Mouse (Mus musculus) NIH3T3 (cell line): Measurements from ENCODE around the gene Prm2.

Experiments
- DNase-seq: peaks from one replicate; pipeline ENCODE4 v3.0.0-alpha.2; 2012; ENCODE audit warnings: low read depth

Prm2 gene

GRCm38 (mm10) chr16:10796034-10796433, at the start of gene Prm2:
Prm2 (minus strand) TSS chr16:10796134.
- DNase-seq, result no peak

GRCm38 (mm10) chr16:10844319-10844670, 48.4 kb upstream of the Prm2 start:
- DNase-seq, result peak; percentile 40

GRCm38 (mm10) chr16:10843486-10844318, 47.8 kb upstream of the Prm2 start:
- DNase-seq, result peak; percentile 62

DNA sequence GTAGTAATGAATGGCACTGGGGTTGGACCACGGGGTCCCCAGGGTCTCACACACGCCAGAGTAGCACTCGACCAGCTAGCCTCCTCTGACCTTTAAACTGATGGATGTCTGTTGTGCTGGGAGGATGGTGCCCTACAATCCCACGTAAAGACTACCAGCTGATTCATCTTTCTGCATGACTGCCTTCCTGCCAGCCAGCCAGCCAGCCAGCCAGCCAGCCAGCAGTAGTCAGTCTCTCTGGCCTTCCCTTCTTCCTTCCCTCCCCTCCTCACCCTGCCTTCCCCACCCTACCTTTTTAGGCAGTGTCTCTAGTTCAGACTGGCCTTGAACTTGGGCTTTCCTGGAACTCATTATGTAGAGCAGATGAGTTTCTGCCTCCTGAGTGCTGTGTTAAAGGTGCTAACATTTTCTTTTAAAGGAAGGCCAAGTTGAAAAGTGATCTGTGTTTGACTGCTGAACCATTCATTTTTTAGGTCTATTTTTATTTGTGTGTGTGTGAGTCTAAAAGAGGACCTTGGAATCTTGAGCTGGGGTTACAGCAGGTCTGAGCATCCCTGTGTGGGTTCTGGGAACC, 46.4 kb upstream of the Prm2 start:
- peak; percentile 49 for DNase-seq

DNA sequence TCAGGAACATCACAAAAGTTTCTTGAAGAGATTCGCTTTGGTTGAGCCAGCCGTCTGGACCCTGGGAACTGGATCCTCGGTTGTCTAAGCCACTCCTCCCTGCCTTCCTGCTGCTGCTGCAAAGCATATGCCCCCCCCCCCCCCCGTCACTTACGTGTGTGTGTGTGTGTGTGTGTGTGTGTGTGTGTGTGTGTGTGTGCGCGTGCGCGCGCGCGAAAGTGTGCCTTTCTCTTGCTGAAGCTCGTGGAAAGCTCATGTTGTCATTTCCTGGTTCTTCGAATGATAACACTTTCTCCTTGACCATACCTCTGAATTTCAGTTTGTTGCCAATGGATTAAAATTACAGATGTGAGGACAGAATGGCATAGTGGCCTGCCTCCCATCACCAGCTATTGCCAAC, 44.1 kb upstream of the Prm2 start:
- DNase-seq, result no peak

DNA sequence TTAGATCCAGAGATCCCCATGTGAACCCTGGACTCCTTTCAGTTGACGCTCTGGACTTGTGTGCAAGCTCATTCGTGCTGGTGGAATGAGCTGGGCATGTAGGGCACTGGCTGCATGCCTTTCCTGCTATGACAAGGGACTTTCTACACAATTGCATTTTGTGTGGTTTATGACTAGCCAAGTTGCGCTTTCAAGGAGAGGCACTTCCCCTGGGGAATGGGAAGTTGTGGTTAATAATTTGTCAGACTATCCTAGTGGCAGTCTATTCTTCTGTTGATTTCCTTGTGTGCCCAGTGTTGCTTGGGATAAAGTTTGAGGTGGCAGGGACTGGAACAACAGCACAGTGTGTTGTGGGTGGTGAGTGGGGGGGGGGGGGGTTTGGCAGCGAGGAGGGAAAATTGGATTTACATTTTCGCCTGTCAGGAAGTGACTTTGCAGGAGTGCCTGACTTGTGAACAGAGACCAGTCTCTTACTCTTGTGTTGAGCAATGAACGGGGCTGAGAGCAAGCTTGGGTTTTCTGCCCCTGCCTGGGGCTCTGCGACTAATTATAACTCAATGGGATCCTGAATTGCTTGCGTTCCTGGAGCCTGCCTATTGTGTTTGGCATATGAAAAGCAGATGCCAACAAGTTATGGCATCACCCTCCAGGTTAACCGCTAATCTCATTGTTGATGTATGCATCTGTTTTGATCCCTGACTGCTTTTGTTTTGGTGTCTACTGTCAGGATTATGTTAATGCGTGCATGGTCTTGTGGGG, 42.7 kb upstream of the Prm2 start:
- DNase-seq, result peak; percentile 49

DNA sequence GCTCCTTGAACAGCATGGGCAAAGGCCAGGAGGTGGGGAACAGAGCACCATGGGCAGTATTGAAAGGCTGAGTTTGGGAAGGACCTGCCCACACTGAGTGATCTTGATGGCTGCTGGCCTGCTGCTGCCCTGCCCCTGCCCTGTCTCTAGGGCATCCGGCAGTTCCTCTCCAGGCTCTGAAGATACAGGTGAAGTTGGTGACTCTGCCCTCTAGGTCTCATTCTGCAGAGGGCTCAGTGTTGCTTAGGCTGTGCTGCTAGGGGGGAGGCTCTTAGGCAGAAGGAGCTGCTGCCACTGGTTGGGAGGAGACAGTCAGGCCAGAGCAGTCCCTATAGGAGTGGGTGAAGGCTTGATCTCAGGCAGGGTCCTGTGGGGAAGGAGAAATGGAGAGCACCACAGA, 42.0 kb upstream of the Prm2 start:
- DNase-seq, result no peak

DNA sequence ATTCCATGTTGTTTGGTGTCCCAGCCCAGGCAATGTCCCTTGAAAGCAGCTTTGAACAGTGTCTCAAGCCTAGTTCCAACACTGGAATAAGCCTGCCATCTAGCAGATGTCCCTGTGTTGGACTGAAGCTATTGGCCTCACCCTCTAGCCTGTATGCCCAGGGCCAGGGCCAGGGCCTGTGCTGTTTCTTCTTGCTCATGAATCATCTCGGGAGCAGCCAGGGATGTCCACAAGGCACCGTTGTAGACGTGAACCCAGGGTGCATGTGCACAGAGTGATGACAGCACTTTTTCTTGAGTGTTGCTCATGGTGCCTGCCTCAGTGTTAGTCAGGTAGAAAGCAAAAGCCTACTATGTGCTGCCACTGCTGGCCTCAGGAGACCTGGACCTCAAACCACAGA, 41.3 kb upstream of the Prm2 start:
- no peak for DNase-seq

DNA sequence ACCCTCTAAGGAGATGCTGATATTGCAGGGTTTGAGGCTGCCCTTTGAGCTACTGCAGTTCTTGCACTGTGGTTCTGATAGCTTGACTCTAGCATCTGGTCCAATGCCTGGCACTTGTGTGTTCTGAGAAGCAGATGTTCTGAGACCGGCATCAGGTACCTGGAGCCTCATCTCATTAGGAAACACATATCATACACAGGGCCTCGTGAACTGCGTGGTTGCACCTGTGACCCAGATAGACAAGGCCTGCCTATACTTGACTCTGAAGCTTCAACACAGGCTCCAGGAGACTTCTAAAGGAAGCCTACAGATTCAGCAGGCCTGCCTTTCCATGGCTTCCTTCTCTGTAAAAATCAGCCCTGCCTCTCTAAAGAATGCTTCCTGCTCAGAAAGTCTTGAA, 40.5 kb upstream of the Prm2 start:
- no peak for DNase-seq

GRCm38 (mm10) chr16:10834911-10835587, 39.1 kb upstream of the Prm2 start, which contains the start of gene Rmi2:
Rmi2 (plus strand) TSS chr16:10835059.
- peak; percentile 91 for DNase-seq

DNA sequence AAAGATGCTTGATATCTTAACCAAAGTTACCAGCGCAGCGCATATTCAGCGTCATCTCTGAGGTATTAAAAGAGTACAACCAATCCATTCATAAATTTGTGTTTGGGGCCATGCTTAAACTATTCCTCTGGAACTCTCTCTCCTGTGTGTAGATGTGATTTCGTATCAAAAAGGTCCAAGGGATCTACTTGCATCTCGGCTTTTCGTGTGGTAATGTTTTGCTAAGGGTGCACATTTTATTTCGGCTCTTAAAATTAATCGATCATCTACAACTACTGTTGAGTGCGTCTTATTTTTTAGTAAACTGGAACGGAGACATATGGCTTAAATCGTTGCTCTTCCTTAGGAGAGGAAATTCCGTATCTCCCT, 38.6 kb upstream of the Prm2 start:
- DNase-seq, result no peak

- no peak for DNase-seq
Measured at GRCm38 (mm10) chr16:10828461-10828805, 32.5 kb upstream of the Prm2 start.

DNA sequence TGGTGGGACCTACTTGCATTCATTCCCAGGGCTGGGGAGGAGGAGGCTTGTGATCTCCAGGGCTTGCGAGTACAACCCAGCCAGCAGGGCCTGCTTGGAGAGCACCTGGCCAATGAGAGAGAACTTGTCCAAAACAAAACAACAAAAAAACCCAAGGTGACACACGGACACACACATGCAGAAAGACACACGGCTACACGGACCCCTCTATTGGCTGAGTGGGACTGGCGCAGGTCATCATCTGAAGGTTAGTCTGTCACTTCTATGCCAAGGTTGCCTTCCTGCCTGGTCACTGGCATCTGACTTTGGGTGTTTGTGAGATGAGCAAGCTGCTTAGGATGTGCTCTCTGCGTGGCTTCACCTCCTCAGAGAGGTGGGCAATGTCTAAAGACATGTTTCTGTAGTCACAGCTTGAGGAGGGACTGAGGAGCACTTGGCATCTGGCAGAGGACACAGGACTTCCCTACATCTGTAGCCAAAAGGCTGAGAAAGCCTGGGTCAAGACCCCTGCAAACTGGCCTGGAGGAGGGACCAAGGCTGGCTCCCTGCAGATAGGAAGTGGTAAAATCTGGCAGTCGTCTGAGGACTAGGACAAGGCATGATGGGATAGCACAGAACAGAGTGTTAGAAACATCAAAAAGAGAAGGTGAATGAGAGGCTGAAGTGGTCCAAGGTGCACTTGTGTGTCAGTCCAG, 32.0 kb upstream of the Prm2 start:
- DNase-seq, result no peak

GRCm38 (mm10) chr16:10827269-10827668, 31.3 kb upstream of the Prm2 start:
- DNase-seq, result no peak

DNA sequence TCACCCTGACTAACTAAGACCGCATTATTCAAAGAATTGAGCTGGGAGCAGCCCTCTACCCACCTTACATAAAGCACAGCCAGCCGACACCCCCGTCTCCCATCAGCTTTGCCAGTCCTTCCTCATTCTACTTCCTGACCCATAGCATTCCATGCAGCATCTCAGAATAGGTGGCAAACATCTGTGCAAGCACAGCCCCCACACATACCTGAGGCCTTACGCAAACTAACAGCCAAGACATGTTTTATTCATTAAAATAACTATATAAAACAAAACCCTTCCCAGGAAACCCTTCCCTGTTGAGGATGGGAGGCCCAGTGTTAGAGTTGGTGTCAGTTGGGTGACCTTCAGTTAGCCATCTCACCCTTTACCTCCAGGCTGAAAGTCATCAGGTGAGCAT, 29.9 kb upstream of the Prm2 start:
- DNase-seq, result no peak

DNA sequence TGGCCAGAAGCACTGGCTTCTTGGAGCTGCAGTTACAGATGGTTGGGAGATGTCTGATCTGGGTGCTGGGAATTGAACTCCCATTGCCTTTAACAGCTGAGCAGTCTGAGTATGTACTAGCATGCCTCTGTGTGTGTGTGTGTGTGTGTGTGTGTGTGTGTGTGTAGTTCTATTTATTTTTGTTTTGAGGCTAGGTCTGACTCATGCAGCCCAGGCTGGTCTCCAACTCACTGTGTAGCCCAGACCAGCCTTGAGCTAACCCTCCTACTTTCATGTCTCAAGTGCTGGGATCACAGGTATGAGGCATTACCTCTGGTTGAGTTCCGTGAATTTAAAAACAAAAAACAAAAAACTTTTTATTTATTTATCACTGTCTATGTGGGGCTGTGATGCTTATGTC, 28.6 kb upstream of the Prm2 start:
- peak; percentile 83 for DNase-seq

- DNase-seq, result no peak
Measured at GRCm38 (mm10) chr16:10821387-10821786, 25.5 kb upstream of the Prm2 start.

GRCm38 (mm10) chr16:10819966-10820365, 24.0 kb upstream of the Prm2 start:
- DNase-seq, result no peak

- DNase-seq, result no peak
Measured at GRCm38 (mm10) chr16:10818579-10819135, 22.7 kb upstream of the Prm2 start.

DNA sequence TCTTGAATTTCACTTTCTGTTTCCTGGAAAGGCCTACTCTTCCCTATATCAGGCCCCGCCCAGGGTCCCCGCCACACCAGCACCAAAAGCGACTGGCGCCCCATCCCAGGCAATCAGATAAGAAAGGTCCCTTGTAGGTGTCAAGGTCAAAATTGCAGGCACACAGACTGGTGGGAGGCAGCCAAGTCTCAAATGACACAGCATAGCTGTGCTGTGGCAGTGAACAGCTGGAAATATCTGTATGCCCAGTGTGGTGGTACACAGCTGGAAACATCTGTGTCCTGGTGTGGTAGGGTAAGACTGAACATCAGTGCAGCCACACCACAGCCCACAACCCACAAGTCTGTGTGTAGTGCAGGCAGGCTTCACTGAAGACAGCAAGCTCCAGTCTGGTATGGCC, 18.9 kb upstream of the Prm2 start:
- DNase-seq, result no peak

DNA sequence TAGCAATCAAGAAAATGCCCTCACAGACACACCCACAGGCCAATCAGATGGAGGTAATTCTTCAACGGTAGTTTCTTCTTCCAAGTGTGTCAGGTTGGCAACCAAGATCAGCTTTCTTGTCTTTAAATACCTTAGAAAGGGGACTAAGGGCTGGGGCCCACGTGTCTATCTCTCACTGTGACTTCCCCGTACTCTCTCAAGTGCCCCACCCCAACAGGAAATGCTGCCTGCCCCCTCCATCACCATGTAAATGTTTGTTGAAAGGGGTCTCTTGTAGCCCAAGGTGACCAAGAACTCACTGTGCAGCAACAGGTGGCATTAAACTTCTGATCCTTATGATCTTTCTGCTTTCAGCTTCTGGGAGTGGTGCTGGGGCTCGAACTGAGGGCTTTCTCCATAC, 17.8 kb upstream of the Prm2 start:
- no peak for DNase-seq

DNA sequence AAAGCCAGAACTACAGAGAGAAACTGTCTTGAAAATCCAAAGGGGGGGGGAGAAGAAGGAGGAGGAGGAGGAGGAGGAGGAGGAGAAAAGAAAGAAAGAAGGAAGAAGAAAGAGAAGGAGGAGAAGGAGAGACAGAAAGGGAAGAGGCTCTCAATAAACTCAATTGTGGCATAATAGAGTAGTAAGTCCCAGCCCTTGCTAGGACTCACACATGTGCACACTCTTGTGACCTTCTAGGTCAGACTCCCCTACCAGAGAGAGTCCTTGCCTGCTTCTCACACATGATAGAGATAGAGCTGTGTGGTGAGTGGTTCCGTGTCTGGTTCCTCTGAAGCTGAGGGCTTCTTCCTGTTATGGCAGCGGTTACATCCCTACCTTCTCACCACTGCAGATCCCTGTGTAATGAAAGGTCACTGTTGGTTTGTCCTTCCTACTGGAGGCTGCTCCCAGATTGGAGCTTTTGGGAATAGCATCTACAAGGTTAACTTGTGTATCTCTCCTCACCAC, 17.0 kb upstream of the Prm2 start, which contains the start of gene Gm11172:
Gm11172 (plus strand) TSS at position 51 of the 507 bp plus-strand sequence.
- no peak for DNase-seq
